Mouse (Mus musculus): ENCODE measurements at regions not wholly inside any gene's neighbourhood (a gene's known extent, or its start where the extent isn't known, plus 50 kb on each side); places are given as distances from the start of the nearest gene placed in this dataset.

- no peak for DNase-seq (ENCODE audit: low spot score)
Observed at GRCm38 (mm10) chr2:72753788-72754713, 226.2 kb downstream of the Sp3 start.

DNA sequence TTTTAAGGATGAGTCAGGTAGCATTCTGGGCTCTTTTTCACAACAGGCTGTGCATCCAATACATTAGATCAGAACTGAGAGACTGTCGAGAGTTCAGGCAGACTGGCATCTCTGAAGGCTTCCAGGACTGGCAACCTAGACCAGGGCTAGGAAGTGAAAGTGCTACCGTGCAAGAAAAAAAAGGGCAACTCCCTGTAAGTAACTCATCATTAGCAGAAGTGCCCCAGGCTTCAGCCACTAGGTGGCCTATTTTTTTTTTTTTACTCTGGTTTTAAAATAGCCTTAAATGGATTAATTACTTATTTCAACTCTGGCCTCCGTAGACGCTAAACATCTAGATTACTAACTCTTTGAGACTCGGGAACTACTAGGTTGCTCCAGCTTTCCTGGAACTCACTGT lies 216.8 kb downstream of the Sp3 start:
- no peak for DNase-seq (ENCODE audit: low spot score)

GRCm38 (mm10) chr2:72769030-72769630 lies 211.1 kb downstream of the Sp3 start:
- no peak for DNase-seq (ENCODE audit: low spot score)

DNA sequence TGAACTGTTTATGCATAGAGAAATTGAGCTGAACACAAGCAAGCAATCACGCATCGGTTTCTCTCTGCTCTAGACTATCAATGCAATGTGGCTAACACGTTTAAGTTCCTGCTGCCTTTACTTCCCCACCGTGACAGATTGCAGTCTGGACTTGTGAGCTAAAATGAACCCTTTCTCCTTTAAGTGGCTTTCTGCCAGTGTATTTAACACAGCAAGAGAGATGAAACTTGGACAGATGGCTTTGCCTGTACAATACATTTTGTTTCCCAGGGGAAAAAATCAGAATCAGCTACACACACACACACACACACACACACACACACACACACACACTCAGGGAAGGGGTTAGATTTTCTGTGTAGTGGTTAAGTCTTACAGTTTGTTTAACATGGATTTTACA lies 206.8 kb downstream of the Sp3 start:
- DNase-seq (ENCODE audit: low spot score) = no peak

GRCm38 (mm10) chr2:72777330-72777729 lies 202.9 kb downstream of the Sp3 start:
- no peak for DNase-seq (ENCODE audit: low spot score)

DNA sequence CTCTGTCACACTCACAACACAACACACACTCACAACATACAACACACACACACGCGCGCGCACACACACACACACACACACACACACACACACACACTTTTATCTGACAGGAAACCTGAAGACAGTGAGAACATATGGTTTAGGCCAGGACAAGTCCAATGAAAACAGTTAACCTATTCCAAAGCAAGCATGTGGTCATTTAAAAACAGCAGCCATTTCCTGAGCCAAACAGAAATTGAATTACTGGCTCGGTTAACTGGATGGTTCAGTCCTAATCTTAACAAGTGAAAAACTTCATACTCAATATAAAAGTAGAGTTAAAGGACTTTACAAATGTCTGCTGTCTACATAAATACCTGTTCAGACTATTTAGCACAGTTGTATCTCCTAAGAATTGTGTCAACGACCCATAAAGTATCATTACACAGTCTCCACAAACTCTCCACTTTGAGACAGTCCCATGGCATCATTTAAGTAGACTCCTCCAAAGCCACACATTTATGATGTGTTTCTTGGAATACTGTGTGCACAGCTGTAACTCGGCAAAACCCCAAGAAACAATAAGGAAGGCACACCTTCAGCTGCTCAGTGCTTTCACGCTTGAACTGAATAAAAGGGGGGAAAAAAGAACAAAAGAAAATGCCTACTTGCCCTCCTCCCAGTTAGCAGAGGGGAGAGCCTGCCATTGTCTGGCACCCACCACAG lies 202.3 kb downstream of the Sp3 start:
- DNase-seq (ENCODE audit: low spot score) = no peak

DNA sequence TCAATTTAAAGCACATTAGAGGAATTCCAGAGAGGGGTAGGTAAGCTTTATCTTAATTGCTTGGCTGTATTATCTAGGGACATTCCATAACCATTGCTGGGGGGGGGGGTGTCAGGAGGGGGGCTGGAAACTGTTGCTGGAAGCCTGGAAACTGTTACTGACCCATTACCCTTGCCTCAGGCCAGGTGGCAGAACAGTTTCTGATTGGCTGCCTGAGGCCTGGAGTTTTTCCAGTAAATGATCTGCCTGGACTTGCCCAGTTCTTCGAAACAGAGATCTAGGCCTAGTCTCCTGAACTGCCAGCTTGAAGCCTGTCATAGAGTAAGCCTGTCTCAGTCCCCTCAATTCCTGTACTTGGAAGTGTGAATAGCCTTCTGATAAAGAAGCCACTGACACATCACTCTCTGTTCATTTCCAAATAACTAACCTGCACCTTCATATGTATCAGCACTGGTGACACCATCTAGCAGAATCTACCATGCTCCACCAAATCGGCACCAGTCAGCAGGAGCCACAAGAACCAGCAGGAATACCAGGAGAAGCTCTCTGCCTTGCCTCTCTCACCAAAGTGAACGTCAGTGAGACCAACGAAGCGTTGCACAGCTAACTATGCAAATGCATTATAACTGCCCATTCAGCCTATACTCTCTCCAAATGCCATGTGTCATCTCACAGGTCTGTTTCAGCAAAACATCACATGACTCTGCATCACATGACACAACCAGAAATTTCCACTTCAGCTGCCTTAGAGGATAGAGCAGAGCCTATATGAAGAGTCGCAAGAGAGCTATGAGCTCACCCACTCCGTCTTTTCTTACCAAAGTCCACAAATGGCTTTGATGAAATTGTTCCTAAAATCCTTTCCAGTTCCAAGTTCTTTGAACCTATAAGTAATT lies 200.7 kb downstream of the Sp3 start:
- no peak for DNase-seq (ENCODE audit: low spot score)

DNA sequence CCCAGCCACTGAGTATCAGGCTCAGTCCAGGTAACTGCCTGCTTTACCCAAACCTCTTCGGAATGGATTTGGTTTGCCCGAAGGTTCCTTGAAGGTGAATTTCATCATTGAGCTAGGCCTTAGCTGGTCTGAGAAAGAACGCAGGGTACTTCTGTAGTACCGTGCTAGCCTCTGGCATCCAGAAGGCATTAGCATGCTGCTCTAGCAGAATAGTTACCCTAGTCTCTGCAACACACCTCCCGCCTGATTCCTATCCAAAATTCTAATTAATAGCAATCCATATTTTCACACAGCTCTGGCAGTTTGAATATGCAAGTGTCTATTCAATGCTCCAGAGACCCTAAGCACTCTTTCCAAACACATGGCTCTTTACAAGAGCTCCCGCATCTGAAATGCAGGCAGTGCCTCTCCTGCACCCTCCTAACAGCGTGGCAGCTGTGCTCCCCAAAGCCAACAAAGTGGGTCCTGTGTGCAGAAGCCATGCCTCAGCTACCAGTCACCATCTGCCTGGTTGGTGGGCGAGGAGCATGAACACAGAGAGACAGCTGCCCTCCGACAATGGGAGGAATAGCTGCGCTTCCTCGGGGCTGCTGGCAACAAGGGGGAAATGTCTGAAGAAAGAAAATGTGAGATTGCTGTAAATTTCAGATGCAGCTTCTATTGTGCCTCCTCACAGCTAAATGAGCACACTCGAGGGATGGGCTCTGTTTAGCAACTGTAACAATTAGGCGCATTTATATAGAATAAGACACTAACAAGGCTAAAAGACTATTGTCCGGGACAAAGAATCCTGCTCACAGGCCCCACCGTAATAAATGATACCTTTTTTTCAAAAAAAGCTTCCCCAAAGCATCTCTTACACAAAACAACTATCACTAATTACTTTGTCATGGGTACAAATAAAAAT lies 198.6 kb downstream of the Sp3 start:
- no peak for DNase-seq (ENCODE audit: low spot score)

DNA sequence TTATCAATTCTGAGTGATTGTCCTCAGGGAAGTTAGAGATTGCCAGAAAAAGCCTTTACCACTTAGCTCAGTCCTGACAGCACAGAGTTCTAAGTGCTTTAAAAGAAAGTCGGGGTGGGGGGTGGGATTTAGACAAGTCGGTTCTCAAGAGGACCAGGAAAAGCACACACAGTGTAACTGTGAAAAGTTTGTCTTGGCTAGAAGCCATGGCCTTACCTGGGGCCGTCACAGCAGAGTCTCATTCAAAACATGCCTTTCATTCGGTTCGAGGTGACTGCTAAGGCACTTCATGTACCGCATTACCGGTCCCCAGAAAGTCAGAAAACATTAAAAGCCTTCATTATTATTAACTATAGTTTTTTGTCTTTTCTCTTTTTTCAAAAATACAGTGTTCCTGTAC lies 197.9 kb downstream of the Sp3 start:
- DNase-seq (ENCODE audit: low spot score) = no peak

- DNase-seq (ENCODE audit: low spot score) = no peak
Observed at GRCm38 (mm10) chr2:72785365-72786043, 194.7 kb downstream of the Sp3 start.

- no peak for DNase-seq (ENCODE audit: low spot score)
Observed at GRCm38 (mm10) chr2:72786044-72786737, 194.1 kb downstream of the Sp3 start.

- no peak for DNase-seq (ENCODE audit: low spot score)
Observed at GRCm38 (mm10) chr2:72787616-72788015, 192.6 kb downstream of the Sp3 start.

DNA sequence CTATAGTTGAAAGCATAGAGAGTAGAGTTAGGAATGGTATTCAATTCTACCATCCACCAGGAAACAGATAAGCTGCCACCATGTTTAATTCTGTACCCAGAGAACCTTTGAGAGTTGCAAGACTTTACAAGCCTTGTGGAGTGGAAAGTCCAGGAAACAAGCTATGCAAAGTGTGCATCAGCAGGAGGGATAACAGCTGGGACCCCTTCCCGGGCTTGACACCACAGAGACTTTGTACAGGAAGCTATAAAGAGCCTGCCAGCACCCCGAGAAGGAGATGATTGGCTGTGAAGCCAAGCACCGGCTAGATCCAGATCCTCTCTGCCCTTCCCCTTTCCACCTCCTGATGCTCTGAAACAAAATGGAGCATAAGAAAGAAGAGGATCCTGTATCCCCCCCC lies 188.8 kb downstream of the Sp3 start:
- DNase-seq (ENCODE audit: low spot score) = no peak

GRCm38 (mm10) chr2:72793424-72793823 lies 186.8 kb downstream of the Sp3 start:
- no peak for DNase-seq (ENCODE audit: low spot score)

- no peak for DNase-seq (ENCODE audit: low spot score)
Observed at GRCm38 (mm10) chr2:72794501-72794900, 185.7 kb downstream of the Sp3 start.

DNA sequence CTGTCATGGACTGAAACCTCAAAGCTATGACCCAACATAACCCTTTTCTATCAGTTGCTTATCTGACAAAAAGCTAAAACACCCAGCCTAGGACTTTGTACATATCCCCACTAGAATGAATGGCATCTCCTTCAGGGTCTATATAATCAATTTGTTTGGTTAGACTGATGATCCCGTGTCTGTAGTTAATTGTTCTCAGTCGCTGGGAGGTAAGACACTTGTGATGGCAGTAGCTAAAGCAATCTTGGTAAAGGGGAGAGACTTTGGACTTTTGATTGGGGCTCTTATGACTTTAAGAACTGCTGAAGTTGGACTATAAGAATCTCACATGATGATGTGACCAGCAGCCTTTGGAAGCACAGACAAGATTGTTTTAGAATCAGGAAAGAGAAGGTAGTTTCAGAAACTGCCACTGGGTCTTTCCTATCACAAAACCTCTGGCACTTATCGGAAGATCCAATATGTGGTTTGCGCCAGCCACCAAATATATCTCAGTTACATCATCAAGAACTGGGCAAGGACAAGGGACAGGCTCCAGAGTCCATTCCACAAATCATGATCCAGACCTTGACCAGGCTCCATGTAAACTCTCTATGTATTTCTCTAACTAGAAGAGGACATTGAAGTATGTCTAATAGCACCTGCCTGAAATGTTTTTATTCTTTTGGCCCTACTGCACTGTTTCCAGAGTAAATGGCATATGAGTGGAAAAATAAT lies 183.1 kb downstream of the Sp3 start:
- DNase-seq (ENCODE audit: low spot score) = no peak

- DNase-seq (ENCODE audit: low spot score) = no peak
Observed at GRCm38 (mm10) chr2:72800696-72801095, 179.6 kb downstream of the Sp3 start.

DNA sequence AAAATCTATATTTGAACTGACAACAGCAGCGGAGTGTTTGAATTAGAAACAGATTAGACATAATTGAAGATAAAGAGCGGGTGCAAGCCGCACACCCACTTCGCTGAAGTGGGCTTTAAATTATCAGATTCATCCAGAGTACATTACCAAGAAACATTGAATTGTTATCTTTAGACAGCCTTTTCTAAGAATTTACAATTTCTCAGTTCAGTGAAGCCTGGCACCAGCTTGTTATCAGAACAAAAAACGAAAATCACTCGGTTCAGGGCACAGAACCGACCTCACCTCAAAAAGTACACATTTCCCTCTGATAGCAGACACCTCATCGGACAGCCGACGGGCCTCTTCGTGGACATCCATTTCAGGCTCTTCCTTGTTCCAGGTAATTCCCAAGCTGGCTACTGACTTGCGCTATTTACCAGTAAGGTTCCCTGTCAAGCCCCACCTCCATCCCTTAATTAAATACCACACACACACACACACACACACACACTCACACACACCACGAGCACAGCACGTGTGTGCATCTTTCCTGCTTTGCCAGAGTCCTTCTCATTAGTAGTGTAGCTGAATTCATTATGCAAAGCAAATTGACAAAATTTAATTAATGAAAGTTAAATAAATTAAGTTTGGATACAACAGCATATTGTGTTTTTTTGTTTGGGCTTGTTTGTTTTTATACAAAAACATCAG lies 166.8 kb downstream of the Sp3 start:
- DNase-seq (ENCODE audit: low spot score) = no peak

Measured in ovary, postnatal 36 days (tissue).